Mouse (Mus musculus) natural killer cell, adult 2 months (primary cell): Measurements from ENCODE around the gene Hyal2.

Experiments
- DNase-seq, 2 experiments: peaks; one replicate each; pipeline ENCODE4 v3.0.0; 2022; ENCODE audit warnings: low spot score in 2 of 2

The Hyal2 gene

DNA sequence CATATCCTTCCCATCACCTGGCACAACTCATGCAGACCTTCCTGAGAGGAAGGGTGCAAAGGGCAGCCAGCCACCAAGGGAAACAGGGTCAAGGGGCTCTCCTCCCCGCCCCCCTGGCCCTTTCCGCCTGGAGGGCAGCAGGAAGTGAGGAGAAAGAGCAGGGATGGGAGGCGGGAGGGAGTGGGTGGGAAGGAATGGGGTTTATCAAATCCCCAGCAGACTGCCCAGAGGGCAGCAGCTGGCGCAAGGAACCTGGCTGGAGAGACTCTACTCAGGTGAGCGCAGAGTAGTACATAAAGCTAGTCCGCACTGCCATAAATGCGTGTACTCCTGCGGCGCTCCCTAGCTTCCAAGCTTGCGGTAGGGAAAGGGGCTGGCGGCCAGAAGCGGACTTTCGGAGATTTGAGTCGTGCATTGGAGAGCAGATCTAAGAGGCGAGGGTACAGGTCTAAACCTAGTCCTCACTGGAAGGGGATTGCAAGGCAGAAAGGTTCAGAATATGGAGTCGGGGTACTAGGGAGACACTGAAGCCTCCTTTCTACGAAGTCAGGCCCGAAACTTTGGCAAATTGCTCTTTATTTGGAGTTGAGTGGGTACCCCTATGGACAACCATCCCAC lies at the start of gene Hyal2:
Gene Hyal2, plus strand, starts transcription at position 244 of the 618 bp plus-strand sequence.
- no peak for DNase-seq

DNA sequence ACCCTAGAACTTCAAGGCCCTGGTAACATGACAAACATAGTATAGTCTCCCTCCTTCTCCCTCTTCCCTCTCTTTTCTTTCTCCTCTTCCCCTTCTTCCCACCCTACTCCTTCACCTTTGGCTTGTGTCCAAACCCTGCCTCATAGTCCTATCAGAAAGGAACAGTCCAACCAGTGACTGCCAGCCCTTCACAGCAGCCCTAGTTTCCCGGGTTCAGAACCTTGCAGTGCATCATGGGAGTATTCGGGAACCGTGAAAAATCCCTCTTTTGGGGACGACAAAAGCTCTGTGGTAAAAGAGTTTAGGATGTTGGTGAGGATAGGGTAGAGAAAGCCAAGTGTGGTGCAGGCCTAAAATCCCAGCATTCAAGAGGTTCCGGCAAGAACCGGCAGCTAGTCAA lies 47.4 kb upstream of the Hyal2 start:
- no peak for DNase-seq

DNA sequence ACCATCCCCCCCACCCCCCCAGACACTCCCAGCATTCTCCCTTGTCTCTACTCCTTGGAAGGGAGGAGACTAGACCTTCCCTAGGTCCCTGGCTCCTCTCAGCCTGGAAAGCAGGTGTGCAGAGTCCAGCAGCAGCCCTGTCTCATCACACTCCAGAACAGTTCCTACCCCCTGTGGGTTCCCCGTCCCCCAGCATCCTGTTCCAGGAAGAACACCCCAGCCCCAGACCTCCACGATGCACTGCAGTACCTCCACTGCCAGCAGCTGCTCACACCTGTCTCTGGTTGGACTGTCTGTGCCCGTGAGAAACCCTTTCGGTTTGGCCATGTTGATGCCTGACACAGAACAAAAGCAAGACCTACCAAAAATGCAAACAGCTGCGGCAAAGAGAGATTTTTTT lies 46.6 kb upstream of the Hyal2 start:
- no peak for DNase-seq

GRCm38 (mm10) chr9:107521711-107522399 lies 45.9 kb upstream of the Hyal2 start:
- no peak for DNase-seq

DNA sequence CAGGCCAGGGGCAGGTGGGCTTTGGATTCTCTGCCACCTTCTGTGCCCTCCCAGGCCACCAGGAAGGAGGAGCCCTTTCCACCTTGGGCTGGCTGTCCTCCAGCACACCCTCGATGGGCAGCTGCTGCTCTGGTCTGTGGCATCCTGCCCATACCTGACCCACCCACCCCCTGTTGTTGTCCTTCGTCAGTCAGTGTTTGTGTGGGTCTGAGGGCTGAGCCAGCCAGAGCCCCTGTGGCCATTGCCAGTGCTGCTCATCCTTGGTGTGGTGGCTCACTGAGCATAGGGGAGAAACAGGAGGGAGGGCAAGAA lies 45.4 kb upstream of the Hyal2 start:
- no peak for DNase-seq

GRCm38 (mm10) chr9:107526198-107527026 lies 41.3 kb upstream of the Hyal2 start:
- peak; percentile 84 to 85 for DNase-seq

DNA sequence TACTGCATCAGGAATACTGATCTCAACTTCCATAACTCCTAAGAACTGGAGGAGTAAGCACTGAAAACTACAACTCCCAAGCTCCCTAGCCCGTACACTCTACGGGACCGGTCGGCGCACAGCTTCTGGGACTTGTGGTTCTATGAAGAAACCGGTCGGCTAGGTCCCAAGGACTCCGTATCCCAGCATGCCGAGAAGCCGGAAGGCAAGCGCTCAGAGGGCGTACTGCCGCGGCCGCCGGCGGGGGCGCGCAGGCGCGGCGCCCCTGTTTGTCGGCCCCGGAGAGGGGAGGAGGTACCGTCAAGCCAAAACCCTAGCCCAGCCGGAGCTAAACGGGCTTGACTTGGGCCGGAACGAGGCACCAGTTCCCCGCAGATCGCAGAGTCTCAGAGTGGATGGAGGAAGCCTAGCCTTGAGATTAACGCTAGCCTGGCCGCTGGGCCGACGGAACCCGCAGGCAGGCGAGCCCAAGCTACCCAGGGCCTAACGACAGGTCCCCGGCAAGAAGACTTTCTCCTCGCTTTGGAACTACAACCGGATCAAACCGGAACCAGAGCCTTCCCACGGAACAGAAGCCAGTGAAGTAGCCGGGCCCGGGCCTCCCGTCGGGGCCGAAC lies 33.8 kb upstream of the Hyal2 start, which contains the start of gene Tmem115:
Gene Tmem115, plus strand, starts transcription at position 155 of the 617 bp plus-strand sequence.
- peak; percentile 86 to 90 for DNase-seq

DNA sequence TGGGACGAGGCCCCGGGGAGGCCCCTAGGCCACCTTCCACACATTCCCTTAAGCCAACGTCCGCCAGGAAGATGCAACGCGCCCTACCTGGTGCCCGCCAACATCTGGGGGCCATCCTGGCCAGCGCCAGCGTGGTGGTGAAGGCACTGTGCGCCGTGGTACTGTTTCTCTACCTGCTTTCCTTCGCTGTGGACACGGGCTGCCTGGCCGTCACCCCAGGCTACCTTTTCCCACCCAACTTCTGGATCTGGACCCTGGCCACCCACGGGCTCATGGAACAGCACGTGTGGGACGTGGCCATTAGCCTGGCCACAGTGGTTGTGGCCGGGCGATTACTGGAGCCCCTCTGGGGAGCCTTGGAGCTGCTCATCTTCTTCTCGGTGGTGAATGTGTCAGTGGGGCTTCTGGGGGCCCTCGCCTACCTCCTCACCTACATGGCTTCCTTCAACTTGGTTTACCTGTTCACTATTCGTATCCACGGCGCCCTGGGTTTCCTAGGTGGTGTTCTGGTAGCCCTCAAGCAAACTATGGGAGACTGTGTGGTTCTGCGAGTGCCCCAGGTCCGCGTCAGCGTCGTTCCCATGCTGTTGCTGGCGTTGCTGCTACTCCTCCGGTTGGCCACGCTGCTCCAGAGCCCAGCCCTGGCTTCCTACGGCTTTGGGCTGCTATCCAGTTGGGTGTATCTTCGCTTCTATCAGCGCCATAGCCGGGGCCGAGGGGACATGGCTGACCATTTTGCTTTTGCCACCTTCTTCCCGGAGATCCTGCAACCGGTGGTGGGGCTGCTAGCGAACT lies 33.1 kb upstream of the Hyal2 start:
- DNase-seq = no peak

GRCm38 (mm10) chr9:107538231-107538630 lies 29.5 kb upstream of the Hyal2 start:
- no peak for DNase-seq

GRCm38 (mm10) chr9:107538711-107539110 lies 29.0 kb upstream of the Hyal2 start:
- no peak for DNase-seq

DNA sequence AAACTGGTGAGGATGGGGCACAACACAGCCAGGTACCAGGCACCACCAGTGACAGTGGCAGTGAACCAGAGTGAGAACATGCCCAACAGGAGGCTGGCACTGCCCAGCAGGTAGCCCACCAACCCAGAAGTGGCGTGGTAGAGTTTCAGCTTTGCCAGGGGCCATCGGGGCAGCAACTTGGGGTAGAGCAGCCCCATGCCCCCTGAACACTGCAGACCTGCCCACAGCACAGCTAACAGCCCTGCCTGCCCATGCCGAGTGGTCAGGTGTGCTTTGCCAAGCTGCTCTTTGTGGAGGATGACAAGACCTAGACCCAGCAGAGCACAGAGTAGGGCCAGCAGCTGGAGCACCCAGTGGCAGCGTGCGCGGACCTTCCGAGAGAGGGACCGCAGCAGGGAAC lies 27.8 kb upstream of the Hyal2 start:
- no peak for DNase-seq

GRCm38 (mm10) chr9:107540420-107540819 lies 27.3 kb upstream of the Hyal2 start:
- DNase-seq = no peak

GRCm38 (mm10) chr9:107541005-107541404 lies 26.7 kb upstream of the Hyal2 start:
- DNase-seq = no peak

GRCm38 (mm10) chr9:107541474-107542351 lies 26.0 kb upstream of the Hyal2 start, which contains the start of the genes Cyb561d2 and Nprl2:
Cyb561d2 (minus strand) TSS chr9:107542193.
Nprl2 (plus strand) TSS chr9:107542226.
- peak; percentile 90 to 93 for DNase-seq

GRCm38 (mm10) chr9:107542352-107542686 lies 25.4 kb upstream of the Hyal2 start:
- no peak for DNase-seq

DNA sequence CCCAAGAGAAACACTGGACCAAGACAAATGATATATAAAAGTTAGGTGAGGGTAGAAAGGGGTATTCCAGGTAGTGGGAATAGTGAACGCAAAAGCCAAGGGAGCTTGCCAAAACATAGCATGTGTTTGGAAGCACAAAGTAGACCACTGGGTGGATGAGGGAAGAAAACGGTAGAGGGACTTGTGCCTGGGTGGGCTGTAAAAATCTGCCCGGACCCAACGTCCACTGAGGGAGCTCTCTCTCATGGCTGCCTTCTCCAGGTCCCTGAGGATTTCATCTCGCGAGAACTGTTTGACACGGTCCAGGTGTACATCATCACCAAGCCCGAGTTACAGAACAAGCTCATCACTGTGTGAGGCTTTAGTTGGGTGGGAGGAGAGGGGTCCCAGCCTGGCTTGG lies 25.0 kb upstream of the Hyal2 start:
- no peak for DNase-seq

DNA sequence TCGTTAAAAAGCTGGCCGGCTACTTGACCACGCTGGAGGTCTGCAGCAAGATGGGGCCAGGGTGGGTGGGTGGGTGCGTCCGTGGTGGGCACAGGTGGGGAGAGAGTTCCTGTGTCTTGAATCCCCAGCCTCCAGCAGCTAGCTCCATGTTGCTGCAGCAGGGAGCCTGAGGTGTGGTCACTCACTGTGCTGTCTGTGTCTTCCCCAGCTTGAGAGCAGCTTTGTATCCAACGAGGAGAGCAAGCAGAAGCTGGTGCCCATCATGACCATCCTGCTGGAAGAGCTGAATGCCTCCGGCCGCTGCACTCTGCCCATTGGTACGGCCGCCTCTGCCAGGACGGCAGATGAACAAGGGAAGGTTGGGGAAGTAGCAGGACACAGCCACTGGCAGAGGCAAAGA lies 24.4 kb upstream of the Hyal2 start:
- no peak for DNase-seq

- no peak for DNase-seq
These were observed 23.5 kb upstream of the Hyal2 start for GRCm38 (mm10) chr9:107544196-107544700.

GRCm38 (mm10) chr9:107544729-107545128 lies 23.0 kb upstream of the Hyal2 start:
- DNase-seq = no peak

- no peak for DNase-seq
These were observed 22.5 kb upstream of the Hyal2 start for GRCm38 (mm10) chr9:107545199-107545598.
